ENCODE assay signal across 26 mouse cellular contexts in the genomic region with DNA sequence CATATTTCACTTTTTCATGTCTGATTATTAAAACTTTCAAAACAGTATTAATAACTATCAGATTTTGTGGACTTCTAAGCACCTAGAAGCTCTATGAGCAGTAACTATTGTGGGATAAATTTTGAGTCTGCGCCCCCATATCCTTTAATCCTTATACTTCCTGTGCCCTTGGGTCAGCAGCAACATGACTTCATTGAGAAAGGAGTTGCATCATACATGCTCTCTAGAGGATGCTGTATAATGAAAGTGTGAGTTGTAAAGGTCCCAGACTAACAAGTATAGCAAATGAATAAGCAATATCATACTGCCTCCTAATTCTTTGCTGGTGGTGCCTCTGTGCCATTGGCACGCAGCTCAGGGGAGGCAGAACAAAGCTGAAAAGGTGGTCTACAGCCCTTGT.
"Had no signal": no experiment of that assay in that cellular context is flagged by ENCODE, and none has a peak within 500 bp of the region (broad histone marks: within the 10 kb centered on the region; RNA-seq: fewer than 3 reads in every experiment).

No protein-coding gene starts in this region.

- ATAC-seq: hindbrain, postnatal 0 days; intestine, embryonic 15.5 days; intestine, postnatal 0 days; liver, embryonic 12.5 days had no signal

- H3K4me3 ChIP-seq: gastrocnemius, adult 2 months; heart, embryonic 10.5 days; heart, embryonic 13.5 days; heart, embryonic 15.5 days; hindbrain, embryonic 12.5 days; hindbrain, embryonic 15.5 days; intestine, embryonic 15.5 days; layer of hippocampus, adult 2 months; left cerebral cortex, adult 2 months; limb, embryonic 10.5 days; limb, embryonic 12.5 days; liver, embryonic 12.5 days had no signal

- H3K27me3 ChIP-seq: heart, embryonic 13.5 days; heart, embryonic 15.5 days; hindbrain, embryonic 12.5 days; hindbrain, embryonic 15.5 days; intestine, embryonic 15.5 days; limb, embryonic 12.5 days; liver, embryonic 12.5 days had no signal

- H3K36me3 ChIP-seq: heart, embryonic 10.5 days; heart, embryonic 13.5 days; heart, embryonic 15.5 days; hindbrain, embryonic 12.5 days; hindbrain, embryonic 15.5 days; intestine, embryonic 15.5 days; limb, embryonic 10.5 days; limb, embryonic 12.5 days; liver, embryonic 12.5 days had no signal

- H3K9ac ChIP-seq: heart, embryonic 13.5 days; heart, embryonic 15.5 days; hindbrain, embryonic 12.5 days; hindbrain, embryonic 15.5 days; intestine, embryonic 15.5 days; limb, embryonic 12.5 days; liver, embryonic 12.5 days; liver, embryonic 14.5 days had no signal

- H3K9me3 ChIP-seq: heart, embryonic 10.5 days; heart, embryonic 13.5 days; heart, embryonic 15.5 days; hindbrain, embryonic 12.5 days; hindbrain, embryonic 15.5 days; intestine, embryonic 15.5 days; limb, embryonic 10.5 days; limb, embryonic 12.5 days; liver, embryonic 12.5 days had no signal

- H3K4me2 ChIP-seq: heart, embryonic 13.5 days; heart, embryonic 15.5 days; hindbrain, embryonic 12.5 days; hindbrain, embryonic 15.5 days; intestine, embryonic 15.5 days; limb, embryonic 12.5 days; liver, embryonic 12.5 days had no signal

- DNase-seq: gastrocnemius, adult 2 months; gastrocnemius, postnatal 10 days; gastrocnemius, postnatal 25 days; heart, adult 18-20 months; heart, postnatal 14 days; heart, postnatal 36 days; kidney, adult 18-20 months; kidney, adult 8-10 months; kidney, postnatal 10 days; kidney, postnatal 25 days; kidney, postnatal 4 days; liver had no signal

- H3K4me1 ChIP-seq: heart, embryonic 10.5 days; heart, embryonic 13.5 days; heart, embryonic 15.5 days; hindbrain, embryonic 12.5 days; hindbrain, embryonic 15.5 days; intestine, embryonic 15.5 days; limb, embryonic 10.5 days; limb, embryonic 12.5 days; liver, embryonic 12.5 days had no signal

- H3K27ac ChIP-seq: gastrocnemius, adult 2 months; heart, embryonic 10.5 days; heart, embryonic 13.5 days; heart, embryonic 15.5 days; hindbrain, embryonic 12.5 days; hindbrain, embryonic 15.5 days; hindbrain, postnatal 0 days; intestine, embryonic 15.5 days; layer of hippocampus, adult 2 months; left cerebral cortex, adult 2 months; limb, embryonic 10.5 days; limb, embryonic 12.5 days; liver, embryonic 12.5 days; liver, embryonic 14.5 days had no signal
